Mouse (Mus musculus): ENCODE results near the gene Csrp1.

- no peak for TF ChIP-seq GATA1 (IDR thresholded peaks at IDR 0.05; ENCODE audit: low read length)
- TF ChIP-seq TAL1 (IDR thresholded peaks at IDR 0.05; ENCODE audit: low read length), result no peak
These were observed 5.5 kb downstream of the Csrp1 start for GRCm38 (mm10) chr1:135725324-135725723.

All from erythroblast, embryonic 14.5 days (primary cell).